ENCODE assay signal across 26 mouse cellular contexts in genomic region chr8:47026841-47027490, GRCm38 (mm10). TPM values are rescaled to one million over a fixed set of nuclear protein-coding genes. Genes with fewer than 3 reads are reported as not detected.
A peak's percentile ranks its signal among the peaks of the same experiment; 100 is the strongest.
DNase-seq lines count a peak whose midpoint lies in the region; ATAC-seq lines count a peak whose summit lies in the region.
"Had no signal": no experiment of that assay in that cellular context is flagged by ENCODE, and none has a peak within 500 bp of the region (broad histone marks: within the 10 kb centered on the region; RNA-seq: fewer than 3 reads in every experiment).

No protein-coding gene starts in this region.

- no peak overlapping the region for H3K4me2 ChIP-seq in forebrain, embryonic 11.5 days (ENCODE audit: low read depth, low read length, severe bottlenecking)
- H3K4me2 ChIP-seq in forebrain, embryonic 14.5 days (ENCODE audit: low read length): no peak overlapping the region
- peak overlapping the region; percentile 50 for H3K4me2 ChIP-seq in heart, embryonic 12.5 days
- H3K4me2 ChIP-seq in heart, embryonic 16.5 days (ENCODE audit: low read depth, low read length): peak overlapping the region; percentile 47
- H3K4me2 ChIP-seq: embryonic facial prominence, embryonic 15.5 days; hindbrain, embryonic 13.5 days had no signal

- no peaks in the 10 kb centered on the region for H3K36me3 ChIP-seq in forebrain, embryonic 11.5 days (ENCODE audit: control insufficient read depth, insufficient read depth, low read length)
- no peaks in the 10 kb centered on the region for H3K36me3 ChIP-seq in forebrain, embryonic 14.5 days (ENCODE audit: control insufficient read depth, insufficient read depth, low read length)
- H3K36me3 ChIP-seq in heart, embryonic 12.5 days: no peaks in the 10 kb centered on the region
- H3K36me3 ChIP-seq in heart, embryonic 16.5 days (ENCODE audit: control insufficient read depth, insufficient read depth): no peaks in the 10 kb centered on the region
- H3K36me3 ChIP-seq: embryonic facial prominence, embryonic 15.5 days; forebrain, embryonic 10.5 days; G1E; hindbrain, embryonic 13.5 days had no signal

- ATAC-seq in forebrain, embryonic 11.5 days (replicated peaks; ENCODE audit: low FRiP score): no peak
- no peak for ATAC-seq in forebrain, embryonic 14.5 days
- no peak for ATAC-seq in heart, embryonic 12.5 days (ENCODE audit: insufficient number of reproducible peaks, low FRiP score)
- no peak for ATAC-seq in heart, embryonic 16.5 days (replicated peaks; ENCODE audit: extremely low read depth, insufficient read depth, low FRiP score)
- ATAC-seq: CD4-positive, CD25-positive, alpha-beta regulatory T cell, adult 4 months; forebrain, embryonic 16.5 days; hindbrain, postnatal 0 days had no signal

- no peak overlapping the region for H3K27ac ChIP-seq in forebrain, embryonic 11.5 days (ENCODE audit: low read depth, low read length)
- H3K27ac ChIP-seq in forebrain, embryonic 14.5 days (ENCODE audit: low read depth, low read length): no peak overlapping the region
- H3K27ac ChIP-seq in heart, embryonic 12.5 days (ENCODE audit: poor library complexity, severe bottlenecking): no peak overlapping the region
- no peak overlapping the region for H3K27ac ChIP-seq in heart, embryonic 16.5 days (ENCODE audit: low read length)
- H3K27ac ChIP-seq: embryonic facial prominence, embryonic 15.5 days; hindbrain, embryonic 13.5 days; hindbrain, postnatal 0 days had no signal

- peaks cover 2% of the 10 kb centered on the region; the same call in 1 of the 2 replicates for H3K4me1 ChIP-seq in forebrain, embryonic 11.5 days (replicated peaks; ENCODE audit: control insufficient read depth, insufficient read depth, low read length)
- H3K4me1 ChIP-seq in forebrain, embryonic 14.5 days (ENCODE audit: control insufficient read depth, insufficient read depth, low read length): peaks cover 6% of the 10 kb centered on the region; the same call in 1 of the 2 replicates
- peaks cover 12% of the 10 kb centered on the region for H3K4me1 ChIP-seq in heart, embryonic 12.5 days (replicated peaks)
- peaks cover 2% of the 10 kb centered on the region; the same call in 1 of the 2 replicates for H3K4me1 ChIP-seq in heart, embryonic 16.5 days (ENCODE audit: control insufficient read depth, insufficient read depth, low read length)
- H3K4me1 ChIP-seq: embryonic facial prominence, embryonic 15.5 days had no signal

- no peak overlapping the region for H3K4me3 ChIP-seq in forebrain, embryonic 11.5 days (ENCODE audit: low read depth, low read length)
- H3K4me3 ChIP-seq in forebrain, embryonic 14.5 days (ENCODE audit: low read depth, low read length): no peak overlapping the region
- no peak overlapping the region for H3K4me3 ChIP-seq in heart, embryonic 12.5 days
- H3K4me3 ChIP-seq in heart, embryonic 16.5 days (ENCODE audit: low read length): peak overlapping the region; percentile 17; the same call in 1 of the 2 replicates
- H3K4me3 ChIP-seq: embryonic facial prominence, embryonic 15.5 days; erythroblast, embryonic 14.5 days; forebrain, embryonic 10.5 days; hindbrain, embryonic 13.5 days had no signal

- DNase-seq in forebrain, embryonic 11.5 days (ENCODE audit: low spot score): peak; percentile 41
- DNase-seq in forebrain, embryonic 14.5 days (ENCODE audit: low spot score): no peak
- DNase-seq in heart, postnatal 25 days (ENCODE audit: low spot score): no peak
- no peak for DNase-seq in heart, adult 8-10 months (ENCODE audit: low spot score)
- peak; percentile 59 for DNase-seq in brain, adult 2 months (ENCODE audit: low read depth, low spot score)
- DNase-seq: adrenal gland, adult 8-10 months; adrenal gland, postnatal 36 days; B cell, adult 2 months; cerebellum, adult 11 months; cerebellum, adult 8-10 months; cerebellum, postnatal 14 days; embryo, embryonic 11 days; gastrocnemius, postnatal 14 days; kidney, adult 11 months; kidney, adult 9 months had no signal

- H3K9me3 ChIP-seq in forebrain, embryonic 11.5 days (ENCODE audit: control insufficient read depth, low read length): no peaks in the 10 kb centered on the region
- no peaks in the 10 kb centered on the region for H3K9me3 ChIP-seq in forebrain, embryonic 14.5 days (replicated peaks; ENCODE audit: control insufficient read depth, low read length)
- H3K9me3 ChIP-seq in heart, embryonic 12.5 days (replicated peaks): no peaks in the 10 kb centered on the region
- no peaks in the 10 kb centered on the region for H3K9me3 ChIP-seq in heart, embryonic 16.5 days (replicated peaks; ENCODE audit: control insufficient read depth, low read length)
- H3K9me3 ChIP-seq: embryonic facial prominence, embryonic 15.5 days; forebrain, embryonic 10.5 days; G1E; hindbrain, embryonic 13.5 days had no signal

- no peak overlapping the region for H3K9ac ChIP-seq in forebrain, embryonic 11.5 days (ENCODE audit: low read length)
- H3K9ac ChIP-seq in forebrain, embryonic 14.5 days (ENCODE audit: low read length): no peak overlapping the region
- no peak overlapping the region for H3K9ac ChIP-seq in heart, embryonic 12.5 days
- H3K9ac ChIP-seq in heart, embryonic 16.5 days (ENCODE audit: low read length): no peak overlapping the region
- H3K9ac ChIP-seq: embryonic facial prominence, embryonic 15.5 days; hindbrain, embryonic 13.5 days had no signal

- no peaks in the 10 kb centered on the region for H3K27me3 ChIP-seq in forebrain, embryonic 11.5 days (ENCODE audit: control insufficient read depth, insufficient read depth, low read length)
- H3K27me3 ChIP-seq in forebrain, embryonic 14.5 days (replicated peaks; ENCODE audit: control insufficient read depth, insufficient read depth, low read length): no peaks in the 10 kb centered on the region
- H3K27me3 ChIP-seq in heart, embryonic 12.5 days (replicated peaks): peaks cover 22% of the 10 kb centered on the region
- no peaks in the 10 kb centered on the region for H3K27me3 ChIP-seq in heart, embryonic 16.5 days (ENCODE audit: control insufficient read depth, insufficient read depth, low read length)
- H3K27me3 ChIP-seq: embryonic facial prominence, embryonic 15.5 days had no signal

- intact Hi-C loops in heart, postnatal 25 days (cut with DNase I): no loop called here

- WGBS in forebrain, embryonic 11.5 days: 75% methylated on average over 10 of the region's 10 CpGs
- 76% methylated on average over 10 of the region's 10 CpGs for WGBS in forebrain, embryonic 14.5 days
- WGBS in heart, embryonic 12.5 days: 38% methylated on average over 10 of the region's 10 CpGs
- 47% methylated on average over 10 of the region's 10 CpGs for WGBS in heart, embryonic 16.5 days

RNA-seq across cellular contexts. Expression of gene Enpp6, which starts 40.3 kb away (rescaled TPM):
- 0.13 TPM in 1 of 2 replicates, not detected in the other for polyA plus RNA-seq in forebrain, embryonic 11.5 days (2014; fragmentation: Nextera tagmentation; extraction: Ambion mirVana)
- polyA plus RNA-seq in forebrain, embryonic 14.5 days (2014; fragmentation: Nextera tagmentation; extraction: Ambion mirVana): 0.14 TPM in 1 of 2 replicates, not detected in the other
- polyA plus RNA-seq in heart, embryonic 12.5 days (2016; fragmentation: Nextera tagmentation; extraction: Ambion mirVana): 2.4 and 2.5 TPM in 2 replicates
- 1 to 10 TPM; 4.9 to 6.3 TPM for total RNA-seq in heart, postnatal 25 days (2021)
- polyA plus RNA-seq in heart, embryonic 16.5 days (2015; fragmentation: Nextera tagmentation; extraction: Ambion mirVana): 3.2 and 3.5 TPM in 2 replicates
- total RNA-seq in heart, adult 8-10 months (2022): 1 to 10 TPM; 2.4 to 7.3 (median 3.1) TPM
- total RNA-seq: common myeloid progenitor, adult 5-6 weeks had no signal
- polyA plus RNA-seq: erythroblast, embryonic 14.5 days; forebrain, embryonic 10.5 days; G1E had no signal

Comparison
In these comparisons a context has a peak if more than half of its experiments do, and no peak if none do; other contexts are left out.
1. DNase-seq: peak in forebrain, embryonic 11.5 days (single experiment) and brain, adult 2 months (single experiment); none in forebrain, embryonic 14.5 days (single experiment), heart, postnatal 25 days (single experiment) and heart, adult 8-10 months (single experiment).
2. H3K4me2 ChIP-seq: peak in heart, embryonic 12.5 days (single experiment) and heart, embryonic 16.5 days (single experiment); none in forebrain, embryonic 11.5 days (single experiment) and forebrain, embryonic 14.5 days (single experiment).